Mouse (Mus musculus) C2C12 (cell line): ENCODE measurements at regions not wholly inside any gene's neighbourhood (a gene's known extent, or its start where the extent isn't known, plus 50 kb on each side); places are given as distances from the start of the nearest gene placed in this dataset.

Source experiments
- H3K27me3 ChIP-seq: one replicate; pipeline ENCODE4 v1.6.1; 2011; ENCODE audit not compliant: control insufficient read depth, insufficient read depth, insufficient read length
- H3K36me3 ChIP-seq: one replicate; pipeline ENCODE4 v1.6.1; 2011; ENCODE audit not compliant: control insufficient read depth, insufficient read depth
- H3K4me3 ChIP-seq: one replicate; pipeline ENCODE4 v1.5.1; 2011; ENCODE audit warnings: mild to moderate bottlenecking, control low read depth; ENCODE audit not compliant: poor library complexity, insufficient read depth, severe bottlenecking
- H3K79me2 ChIP-seq: one replicate; pipeline ENCODE4 v1.6.1; 2011; ENCODE audit not compliant: control insufficient read depth, insufficient read depth
- H3K79me3 ChIP-seq: one replicate; pipeline ENCODE4 v1.6.1; 2011; ENCODE audit warnings: low read depth, control low read depth
- H3ac ChIP-seq: one replicate; pipeline ENCODE3; 2011; ENCODE audit warnings: low read depth; ENCODE audit not compliant: control insufficient read depth, insufficient read length
- CEBPB ChIP-seq: IDR thresholded peaks from one replicate; pipeline ENCODE4 v1.6.1; 2011; ENCODE audit warnings: low read depth, mild to moderate bottlenecking, control low read depth, moderate library complexity
- CTCF ChIP-seq: IDR thresholded peaks from one replicate; pipeline ENCODE4 v1.5.1; 2011; ENCODE audit not compliant: control insufficient read depth, insufficient read depth, insufficient read length
- FOSL1 ChIP-seq: IDR thresholded peaks from one replicate; pipeline ENCODE4 v1.8.0; 2011; ENCODE audit warnings: mild to moderate bottlenecking, low read length; ENCODE audit not compliant: poor library complexity, insufficient read depth, severe bottlenecking
- MAX ChIP-seq: IDR thresholded peaks from one replicate; pipeline ENCODE4 v1.6.1; 2011; ENCODE audit warnings: mild to moderate bottlenecking, control low read depth
- MYOD1 ChIP-seq: IDR thresholded peaks from one replicate; pipeline ENCODE4 v1.6.1; 2011; ENCODE audit warnings: low read depth; ENCODE audit not compliant: control insufficient read depth, insufficient read length
- MYOG ChIP-seq: IDR thresholded peaks from one replicate; pipeline ENCODE4 v1.6.1; 2011; ENCODE audit not compliant: control insufficient read depth, insufficient read length; ENCODE audit errors: extremely low read depth
- USF1 ChIP-seq: IDR thresholded peaks from one replicate; pipeline ENCODE4 v1.6.1; 2011; ENCODE audit warnings: low read depth, mild to moderate bottlenecking, control low read depth, moderate library complexity

DNA sequence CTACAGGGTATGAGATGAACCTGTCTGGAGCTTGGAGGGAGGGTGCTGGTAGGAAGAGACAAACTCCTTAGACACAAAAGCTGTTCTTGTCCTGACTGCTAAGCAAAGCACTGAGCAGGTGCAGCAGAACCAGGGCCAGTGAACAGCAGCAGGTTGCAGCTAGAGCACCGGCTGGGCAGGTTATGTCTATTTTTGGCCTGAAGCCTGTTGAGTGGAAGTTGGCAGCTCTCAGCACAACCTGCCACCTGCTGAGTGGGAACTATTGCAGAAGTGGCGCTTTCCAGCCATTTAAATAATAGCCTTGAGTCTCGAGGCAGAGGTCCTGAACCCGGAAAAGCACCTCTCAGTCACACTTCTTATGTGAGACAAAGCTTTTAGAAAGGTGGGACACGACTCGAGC, 114.8 kb upstream of the Stac start:
- no peak overlapping the region for H3ac ChIP-seq
- no peaks in the 10 kb centered on the region for H3K79me3 ChIP-seq
- H3K4me3 ChIP-seq, result no peak overlapping the region
- H3K36me3 ChIP-seq, result no peaks in the 10 kb centered on the region
- H3K27me3 ChIP-seq, result no peaks in the 10 kb centered on the region
- no peak for TF ChIP-seq MYOD1
- TF ChIP-seq CEBPB, result no peak
- TF ChIP-seq CTCF, result no peak
- no peak for TF ChIP-seq MYOG
- TF ChIP-seq USF1, result no peak
- no peak for TF ChIP-seq FOSL1
- TF ChIP-seq MAX, result no peak
- no peaks in the 10 kb centered on the region for H3K79me2 ChIP-seq

DNA sequence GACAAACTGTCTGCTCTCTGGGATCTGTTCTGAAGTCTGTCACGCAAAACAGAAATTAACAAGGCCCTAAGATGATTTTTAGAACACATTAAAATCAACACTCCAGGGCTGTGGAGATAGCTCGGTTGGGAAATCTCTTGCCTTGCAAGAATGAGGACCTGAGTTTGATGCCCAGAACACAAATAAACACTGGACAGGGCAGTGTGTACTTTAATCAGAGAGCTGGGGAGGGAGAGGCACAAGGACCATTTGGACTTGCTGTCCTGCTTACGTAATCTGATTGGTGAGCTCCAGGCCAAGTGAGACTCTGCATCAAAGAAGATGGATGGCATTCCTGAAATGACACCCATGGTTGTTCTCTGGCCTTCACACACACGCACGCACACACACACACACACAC, 111.2 kb upstream of the Stac start:
- H3K36me3 ChIP-seq, result no peaks in the 10 kb centered on the region
- H3K4me3 ChIP-seq, result no peak overlapping the region
- TF ChIP-seq USF1 (no peak), CEBPB (no peak), FOSL1 (no peak), MYOD1 (no peak), CTCF (no peak), MAX (no peak), MYOG (no peak)
- H3K79me2 ChIP-seq, result no peaks in the 10 kb centered on the region
- H3K79me3 ChIP-seq, result no peaks in the 10 kb centered on the region
- no peak overlapping the region for H3ac ChIP-seq
- H3K27me3 ChIP-seq, result no peaks in the 10 kb centered on the region

DNA sequence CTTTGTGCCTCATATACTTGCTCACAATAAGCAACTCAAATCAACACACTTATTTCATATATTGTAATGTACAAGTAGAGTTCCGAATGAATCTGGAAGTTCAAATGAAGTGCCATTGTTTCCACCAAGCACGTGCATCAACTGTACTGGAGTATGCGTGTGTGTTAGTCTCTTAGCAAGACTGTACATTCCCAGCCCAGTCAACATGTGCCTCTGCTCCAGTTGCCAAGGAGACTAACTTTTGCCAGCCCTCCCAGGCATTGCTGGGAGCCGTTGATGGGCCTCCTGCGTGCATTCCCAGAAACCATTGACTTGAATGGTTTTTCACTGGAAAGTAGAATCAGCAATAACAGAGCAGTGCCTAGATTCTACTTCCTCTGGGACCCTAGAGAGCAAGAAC, 110.7 kb upstream of the Stac start:
- no peak overlapping the region for H3K4me3 ChIP-seq
- no peaks in the 10 kb centered on the region for H3K79me3 ChIP-seq
- TF ChIP-seq MYOD1, result no peak
- TF ChIP-seq CEBPB, result no peak
- TF ChIP-seq MAX, result no peak
- no peak for TF ChIP-seq USF1
- TF ChIP-seq MYOG, result no peak
- no peak for TF ChIP-seq CTCF
- TF ChIP-seq FOSL1, result no peak
- no peak overlapping the region for H3ac ChIP-seq
- no peaks in the 10 kb centered on the region for H3K79me2 ChIP-seq
- no peaks in the 10 kb centered on the region for H3K36me3 ChIP-seq
- no peaks in the 10 kb centered on the region for H3K27me3 ChIP-seq

DNA sequence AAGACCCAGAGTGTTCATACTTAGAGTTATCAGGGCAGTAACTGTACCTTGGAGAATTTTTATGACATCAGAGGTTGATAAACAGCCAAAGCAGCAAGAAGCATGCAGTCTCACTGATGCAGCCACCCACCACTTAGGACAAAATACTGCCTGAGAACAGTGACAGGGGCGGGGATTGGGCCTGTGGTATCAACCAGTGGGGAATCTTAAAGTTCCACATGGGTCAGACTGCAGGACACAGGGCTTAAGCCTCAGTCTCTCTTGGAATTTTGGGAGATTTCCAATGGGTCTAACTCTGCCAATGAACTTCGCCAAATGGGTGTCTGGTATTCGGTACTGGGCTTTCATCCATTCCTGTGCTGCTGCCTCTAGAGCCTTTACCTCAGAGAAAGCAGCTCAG, 88.8 kb upstream of the Stac start:
- TF ChIP-seq USF1 (no peak), MYOG (no peak), CTCF (no peak), MYOD1 (no peak), CEBPB (no peak), MAX (no peak), FOSL1 (no peak)
- H3K4me3 ChIP-seq, result no peak overlapping the region

DNA sequence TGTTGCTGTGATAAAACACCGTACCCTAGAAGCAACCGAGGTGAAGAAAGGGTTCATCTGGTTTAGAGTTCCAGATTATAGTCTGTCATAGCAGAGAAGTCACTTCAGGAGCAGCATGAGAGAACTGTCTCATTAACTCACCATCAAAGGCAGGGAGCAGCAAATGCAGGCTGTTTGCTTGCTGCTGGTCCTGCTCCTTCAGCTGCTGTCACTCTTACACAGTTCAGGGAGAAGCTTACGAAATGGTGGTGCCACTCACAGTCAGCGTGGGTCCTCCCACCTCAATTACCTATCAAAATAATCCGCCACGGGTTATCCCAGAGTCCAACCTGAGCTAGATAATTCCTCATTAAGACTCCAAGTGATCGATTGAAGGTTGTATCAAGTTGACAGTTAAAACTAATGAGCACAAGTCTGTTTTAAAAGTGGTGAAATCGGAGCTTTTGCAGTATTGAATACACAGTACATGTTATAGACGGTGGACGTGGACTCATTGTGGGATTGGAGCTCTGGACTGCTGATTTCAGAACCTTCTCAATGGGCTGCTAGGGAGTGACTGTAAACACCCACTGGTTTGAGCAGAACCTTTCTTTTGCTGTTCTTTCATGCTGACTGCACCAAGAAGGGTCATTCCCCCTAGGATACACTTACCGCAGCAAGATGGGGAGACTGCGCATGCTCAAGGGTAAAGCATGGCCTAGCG, 87.4 kb upstream of the Stac start:
- no peaks in the 10 kb centered on the region for H3K79me3 ChIP-seq
- H3K79me2 ChIP-seq, result no peaks in the 10 kb centered on the region
- H3K36me3 ChIP-seq, result no peaks in the 10 kb centered on the region
- no peaks in the 10 kb centered on the region for H3K27me3 ChIP-seq
- no peak overlapping the region for H3ac ChIP-seq
- no peak for TF ChIP-seq MYOG
- no peak for TF ChIP-seq FOSL1
- no peak for TF ChIP-seq MYOD1
- H3K4me3 ChIP-seq, result no peak overlapping the region

More for the DNA sequence above, 88.8 kb upstream of the Stac start:
- Histone ChIP-seq H3K36me3 (no peaks in the 10 kb centered on the region), H3K79me2 (no peaks in the 10 kb centered on the region), H3ac (no peak overlapping the region), H3K27me3 (no peaks in the 10 kb centered on the region), H3K79me3 (no peaks in the 10 kb centered on the region)

DNA sequence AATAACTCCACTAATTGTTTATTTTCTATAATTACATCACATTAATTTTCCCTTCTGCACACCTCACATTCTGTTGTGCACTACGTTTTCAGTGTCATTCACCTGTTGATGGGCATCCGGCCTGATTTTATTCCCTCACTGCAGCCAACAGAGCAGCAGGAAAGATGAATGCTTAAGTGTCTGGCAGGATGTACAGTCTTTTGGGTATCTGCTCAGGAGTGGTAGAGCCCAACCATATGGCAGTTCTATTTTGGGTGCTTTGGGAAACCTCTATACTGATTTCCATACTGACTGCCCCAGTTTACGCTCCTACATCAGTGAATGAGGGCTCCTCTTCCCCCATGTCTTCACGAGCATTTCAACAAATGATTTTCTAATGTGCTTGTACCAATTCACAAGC, 84.1 kb upstream of the Stac start:
- TF ChIP-seq MYOD1 (no peak), CTCF (no peak), FOSL1 (no peak), CEBPB (no peak), MAX (no peak)
- no peaks in the 10 kb centered on the region for H3K27me3 ChIP-seq
- no peak overlapping the region for H3K4me3 ChIP-seq
- no peaks in the 10 kb centered on the region for H3K79me2 ChIP-seq
- no peaks in the 10 kb centered on the region for H3K79me3 ChIP-seq
- no peak overlapping the region for H3ac ChIP-seq
- H3K36me3 ChIP-seq, result no peaks in the 10 kb centered on the region
